Mouse (Mus musculus): ENCODE measurements at regions not wholly inside any gene's neighbourhood (a gene's known extent, or its start where the extent isn't known, plus 50 kb on each side); places are given as distances from the start of the nearest gene placed in this dataset.

GRCm38 (mm10) chr1:61050346-61050745, 72.6 kb downstream of the Icos start:
- Histone ChIP-seq H3K9me3 (no peaks in the 10 kb centered on the region), H3K4me3 (no peak overlapping the region), H3K27ac (replicated peaks) (no peak overlapping the region), H3K36me3 (replicated peaks) (no peaks in the 10 kb centered on the region), H3K4me1 (no peaks in the 10 kb centered on the region), H3K27me3 (replicated peaks; ENCODE audit: low read depth, poor library complexity, severe bottlenecking) (no peaks in the 10 kb centered on the region)
- no peak for DNase-seq (ENCODE audit: low spot score)
- WGBS = 88% methylated on average over 4 of the region's 4 CpGs

GRCm38 (mm10) chr1:61053676-61054075, 75.9 kb downstream of the Icos start:
- no peaks in the 10 kb centered on the region for H3K36me3 ChIP-seq (replicated peaks)
- H3K9me3 ChIP-seq = no peaks in the 10 kb centered on the region
- no peak overlapping the region for H3K27ac ChIP-seq (replicated peaks)
- no peak for DNase-seq (ENCODE audit: low spot score)
- no peak overlapping the region for H3K4me3 ChIP-seq
- WGBS = 44% methylated on average over 1 of the region's 1 CpGs
- no peaks in the 10 kb centered on the region for H3K27me3 ChIP-seq (replicated peaks; ENCODE audit: low read depth, poor library complexity, severe bottlenecking)
- no peaks in the 10 kb centered on the region for H3K4me1 ChIP-seq

- H3K27ac ChIP-seq (replicated peaks) = no peak overlapping the region
- no peaks in the 10 kb centered on the region for H3K36me3 ChIP-seq (replicated peaks)
- no peak for DNase-seq (ENCODE audit: low spot score)
- no peak overlapping the region for H3K4me3 ChIP-seq
- H3K27me3 ChIP-seq (replicated peaks; ENCODE audit: low read depth, poor library complexity, severe bottlenecking) = no peaks in the 10 kb centered on the region
- no peaks in the 10 kb centered on the region for H3K4me1 ChIP-seq
- no peaks in the 10 kb centered on the region for H3K9me3 ChIP-seq
- 90% methylated on average over 6 of the region's 6 CpGs for WGBS
Measured at GRCm38 (mm10) chr1:61054391-61054790, 76.7 kb downstream of the Icos start.

- Histone ChIP-seq H3K4me1 (no peaks in the 10 kb centered on the region), H3K36me3 (replicated peaks) (no peaks in the 10 kb centered on the region), H3K27ac (replicated peaks) (no peak overlapping the region), H3K9me3 (no peaks in the 10 kb centered on the region), H3K27me3 (replicated peaks; ENCODE audit: low read depth, poor library complexity, severe bottlenecking) (no peaks in the 10 kb centered on the region), H3K4me3 (no peak overlapping the region)
- DNase-seq (ENCODE audit: low spot score) = peak; percentile 72
- WGBS = 9% methylated on average over 8 of the region's 8 CpGs
Measured at GRCm38 (mm10) chr1:61055176-61055575, 77.4 kb downstream of the Icos start.

GRCm38 (mm10) chr1:61059910-61060536, 82.3 kb downstream of the Icos start:
- H3K4me1 ChIP-seq = peaks cover 3% of the 10 kb centered on the region; the same call in 1 of the 2 replicates
- no peaks in the 10 kb centered on the region for H3K36me3 ChIP-seq (replicated peaks)
- H3K27ac ChIP-seq (replicated peaks) = no peak overlapping the region
- no peaks in the 10 kb centered on the region for H3K9me3 ChIP-seq
- DNase-seq (ENCODE audit: low spot score) = no peak
- H3K27me3 ChIP-seq (replicated peaks; ENCODE audit: low read depth, poor library complexity, severe bottlenecking) = no peaks in the 10 kb centered on the region
- no peak overlapping the region for H3K4me3 ChIP-seq
- 69% methylated on average over 11 of the region's 11 CpGs for WGBS

GRCm38 (mm10) chr1:61061892-61062460, 84.2 kb downstream of the Icos start:
- WGBS = 71% methylated on average over 3 of the region's 3 CpGs
- no peak for DNase-seq (ENCODE audit: low spot score)
- H3K27me3 ChIP-seq (replicated peaks; ENCODE audit: low read depth, poor library complexity, severe bottlenecking) = no peaks in the 10 kb centered on the region
- no peaks in the 10 kb centered on the region for H3K36me3 ChIP-seq (replicated peaks)
- no peak overlapping the region for H3K4me3 ChIP-seq
- no peak overlapping the region for H3K27ac ChIP-seq (replicated peaks)
- H3K9me3 ChIP-seq = no peaks in the 10 kb centered on the region
- H3K4me1 ChIP-seq = peaks cover 3% of the 10 kb centered on the region; the same call in 1 of the 2 replicates

GRCm38 (mm10) chr1:61068112-61068511, 90.4 kb downstream of the Icos start:
- WGBS = 81% methylated on average over 6 of the region's 6 CpGs
- no peak for DNase-seq (ENCODE audit: low spot score)
- H3K9me3 ChIP-seq = no peaks in the 10 kb centered on the region
- no peak overlapping the region for H3K4me3 ChIP-seq
- H3K4me1 ChIP-seq = no peaks in the 10 kb centered on the region
- no peaks in the 10 kb centered on the region for H3K36me3 ChIP-seq (replicated peaks)
- no peak overlapping the region for H3K27ac ChIP-seq (replicated peaks)
- H3K27me3 ChIP-seq (replicated peaks; ENCODE audit: low read depth, poor library complexity, severe bottlenecking) = no peaks in the 10 kb centered on the region

GRCm38 (mm10) chr1:61074127-61074526, 96.4 kb downstream of the Icos start:
- Histone ChIP-seq H3K4me1 (no peaks in the 10 kb centered on the region), H3K9me3 (no peaks in the 10 kb centered on the region), H3K27me3 (replicated peaks; ENCODE audit: low read depth, poor library complexity, severe bottlenecking) (no peaks in the 10 kb centered on the region), H3K4me3 (no peak overlapping the region), H3K27ac (replicated peaks) (no peak overlapping the region), H3K36me3 (replicated peaks) (no peaks in the 10 kb centered on the region)
- 59% methylated on average over 2 of the region's 2 CpGs for WGBS
- DNase-seq (ENCODE audit: low spot score) = no peak

GRCm38 (mm10) chr1:61075335-61075734, 97.6 kb downstream of the Icos start:
- no peak overlapping the region for H3K27ac ChIP-seq (replicated peaks)
- no peak for DNase-seq (ENCODE audit: low spot score)
- no peaks in the 10 kb centered on the region for H3K27me3 ChIP-seq (replicated peaks; ENCODE audit: low read depth, poor library complexity, severe bottlenecking)
- no peaks in the 10 kb centered on the region for H3K9me3 ChIP-seq
- 84% methylated on average over 1 of the region's 1 CpGs for WGBS
- H3K4me1 ChIP-seq = no peaks in the 10 kb centered on the region
- H3K36me3 ChIP-seq (replicated peaks) = no peaks in the 10 kb centered on the region
- H3K4me3 ChIP-seq = no peak overlapping the region

GRCm38 (mm10) chr1:61084732-61085131, 107.0 kb downstream of the Icos start:
- Histone ChIP-seq H3K4me3 (no peak overlapping the region), H3K9me3 (no peaks in the 10 kb centered on the region), H3K27ac (replicated peaks) (no peak overlapping the region), H3K4me1 (peaks cover 6% of the 10 kb centered on the region), H3K27me3 (replicated peaks; ENCODE audit: low read depth, poor library complexity, severe bottlenecking) (no peaks in the 10 kb centered on the region), H3K36me3 (replicated peaks) (no peaks in the 10 kb centered on the region)
- DNase-seq (ENCODE audit: low spot score) = no peak

- H3K27ac ChIP-seq (replicated peaks) = no peak overlapping the region
- H3K4me1 ChIP-seq = peaks cover 6% of the 10 kb centered on the region; the same call in 1 of the 2 replicates
- no peak for DNase-seq (ENCODE audit: low spot score)
- H3K36me3 ChIP-seq (replicated peaks) = no peaks in the 10 kb centered on the region
- H3K9me3 ChIP-seq = no peaks in the 10 kb centered on the region
- no peaks in the 10 kb centered on the region for H3K27me3 ChIP-seq (replicated peaks; ENCODE audit: low read depth, poor library complexity, severe bottlenecking)
- WGBS = 87% methylated on average over 5 of the region's 5 CpGs
- H3K4me3 ChIP-seq = no peak overlapping the region
Measured at GRCm38 (mm10) chr1:61086811-61087210, 109.1 kb downstream of the Icos start.

GRCm38 (mm10) chr1:61090801-61091200, 113.1 kb downstream of the Icos start:
- 52% methylated on average over 1 of the region's 1 CpGs for WGBS
- no peak overlapping the region for H3K27ac ChIP-seq (replicated peaks)

GRCm38 (mm10) chr1:61095481-61096165, 117.9 kb downstream of the Icos start:
- no peaks in the 10 kb centered on the region for H3K27me3 ChIP-seq (replicated peaks; ENCODE audit: low read depth, poor library complexity, severe bottlenecking)
- DNase-seq (ENCODE audit: low spot score) = no peak
- no peaks in the 10 kb centered on the region for H3K9me3 ChIP-seq
- no peak overlapping the region for H3K4me3 ChIP-seq
- H3K4me1 ChIP-seq = peaks cover 18% of the 10 kb centered on the region
- H3K27ac ChIP-seq (replicated peaks) = no peak overlapping the region
- H3K36me3 ChIP-seq (replicated peaks) = no peaks in the 10 kb centered on the region

More at GRCm38 (mm10) chr1:61090801-61091200, 113.1 kb downstream of the Icos start:
- Histone ChIP-seq H3K4me3 (no peak overlapping the region), H3K27me3 (replicated peaks; ENCODE audit: low read depth, poor library complexity, severe bottlenecking) (no peaks in the 10 kb centered on the region), H3K36me3 (replicated peaks) (no peaks in the 10 kb centered on the region), H3K4me1 (peaks cover 11% of the 10 kb centered on the region), H3K9me3 (no peaks in the 10 kb centered on the region)
- DNase-seq (ENCODE audit: low spot score) = no peak

Data from embryonic facial prominence, embryonic 10.5 days (tissue).